Mouse (Mus musculus): ENCODE measurements around the gene Kndc1. TPM values are rescaled to one million over a fixed set of nuclear protein-coding genes. Genes with fewer than 3 reads are reported as not detected.

The Kndc1 gene
- polyA plus RNA-seq, 1 experiment from 2014 or later, result 7.2 TPM

- Histone ChIP-seq H3K4me2 (replicated peaks) (no peak overlapping the region), H3K36me3 (no peaks in the 10 kb centered on the region), H3K9me3 (no peaks in the 10 kb centered on the region), H3K4me3 (replicated peaks) (no peak overlapping the region), H3K9ac (replicated peaks) (no peak overlapping the region), H3K4me1 (replicated peaks) (peaks cover 13% of the 10 kb centered on the region), H3K27ac (no peak overlapping the region), H3K27me3 (peaks cover 68% of the 10 kb centered on the region)
- ATAC-seq, result no peak
- 61% methylated on average over 16 of the region's 16 CpGs for WGBS
These were observed 46.1 kb downstream of the Kndc1 start for GRCm38 (mm10) chr7:139940476-139941209.

GRCm38 (mm10) chr7:139943674-139944281, 49.3 kb downstream of the Kndc1 start, which contains the start of gene Utf1:
Gene Utf1 (plus strand): TSS chr7:139943789.
- Histone ChIP-seq H3K4me3 (replicated peaks) (peak within 1 kb of the TSS; percentile 34), H3K27ac (no peak within 1 kb of the TSS), H3K9ac (replicated peaks) (peak within 1 kb of the TSS; percentile 52), H3K36me3 (no peaks in the 10 kb centered on the region), H3K4me1 (replicated peaks) (peaks cover 13% of the 10 kb centered on the region), H3K4me2 (replicated peaks) (peak within 1 kb of the TSS; percentile 53), H3K9me3 (no peaks in the 10 kb centered on the region), H3K27me3 (peaks cover 96% of the 10 kb centered on the region)
- WGBS, result 2% methylated on average over 59 of the region's 59 CpGs
- peak; percentile 78 for ATAC-seq

GRCm38 (mm10) chr7:139944291-139945240, 50.1 kb downstream of the Kndc1 start:
- Histone ChIP-seq H3K4me2 (replicated peaks) (peak overlapping the region; percentile 53), H3K27me3 (peaks cover 99% of the 10 kb centered on the region), H3K4me1 (replicated peaks) (peaks cover 14% of the 10 kb centered on the region), H3K9me3 (no peaks in the 10 kb centered on the region), H3K4me3 (replicated peaks) (peak overlapping the region; percentile 34), H3K27ac (no peak overlapping the region), H3K9ac (replicated peaks) (peak overlapping the region; percentile 52), H3K36me3 (no peaks in the 10 kb centered on the region)
- WGBS, result 3% methylated on average over 68 of the region's 68 CpGs
- ATAC-seq, result peak; percentile 63

DNA sequence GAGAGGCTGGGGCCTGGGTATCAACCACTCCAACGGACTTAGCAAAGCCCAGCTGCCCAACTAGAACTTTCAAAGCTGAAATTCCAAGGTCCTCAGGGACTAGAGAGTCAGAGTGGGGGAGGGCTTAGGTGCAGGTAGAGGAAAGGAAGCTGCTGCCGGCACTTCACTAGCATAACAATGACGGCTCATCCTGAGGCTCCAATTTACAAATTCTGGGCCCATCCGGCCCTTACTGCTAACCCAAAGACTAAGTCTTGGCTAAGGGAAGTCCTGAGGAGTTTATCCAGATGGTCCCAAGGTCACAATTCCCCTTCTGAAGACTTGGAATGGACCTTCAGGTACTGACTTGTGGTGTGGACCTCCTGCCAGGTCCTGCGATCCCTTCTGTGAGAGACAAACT, 51.0 kb downstream of the Kndc1 start:
- no peaks in the 10 kb centered on the region for H3K36me3 ChIP-seq
- no peak overlapping the region for H3K4me3 ChIP-seq (replicated peaks)
- 8% methylated on average over 5 of the region's 5 CpGs for WGBS
- peaks cover 100% of the 10 kb centered on the region for H3K27me3 ChIP-seq
- ATAC-seq, result no peak
- H3K4me1 ChIP-seq (replicated peaks), result peaks cover 23% of the 10 kb centered on the region
- no peak overlapping the region for H3K27ac ChIP-seq
- H3K4me2 ChIP-seq (replicated peaks), result no peak overlapping the region
- H3K9me3 ChIP-seq, result no peaks in the 10 kb centered on the region
- H3K9ac ChIP-seq (replicated peaks), result no peak overlapping the region

- no peak for ATAC-seq
- WGBS, result 24% methylated on average over 5 of the region's 5 CpGs
These were observed 51.5 kb downstream of the Kndc1 start for GRCm38 (mm10) chr7:139946032-139946431.

GRCm38 (mm10) chr7:139949893-139950282, 55.4 kb downstream of the Kndc1 start:
- Histone ChIP-seq H3K27ac (no peak overlapping the region), H3K4me2 (replicated peaks) (peak overlapping the region; percentile 59), H3K4me3 (replicated peaks) (peak overlapping the region; percentile 37), H3K4me1 (replicated peaks) (peaks cover 17% of the 10 kb centered on the region), H3K27me3 (peaks cover 83% of the 10 kb centered on the region), H3K9me3 (no peaks in the 10 kb centered on the region), H3K36me3 (no peaks in the 10 kb centered on the region), H3K9ac (replicated peaks) (peak overlapping the region; percentile 36; the same call in 1 of the 2 replicates)
- peak; percentile 70 for ATAC-seq
- under 1% methylated on average over 15 of the region's 15 CpGs for WGBS

More at GRCm38 (mm10) chr7:139946032-139946431, 51.5 kb downstream of the Kndc1 start:
- Histone ChIP-seq H3K9ac (replicated peaks) (no peak overlapping the region), H3K9me3 (no peaks in the 10 kb centered on the region), H3K27me3 (peaks cover 100% of the 10 kb centered on the region), H3K27ac (no peak overlapping the region), H3K36me3 (no peaks in the 10 kb centered on the region), H3K4me2 (replicated peaks) (no peak overlapping the region), H3K4me3 (replicated peaks) (no peak overlapping the region), H3K4me1 (replicated peaks) (peaks cover 28% of the 10 kb centered on the region)

- no peaks in the 10 kb centered on the region for H3K36me3 ChIP-seq
- peak; percentile 77 for ATAC-seq
- no peaks in the 10 kb centered on the region for H3K9me3 ChIP-seq
- WGBS, result under 1% methylated on average over 33 of the region's 33 CpGs
- H3K4me2 ChIP-seq (replicated peaks), result peak overlapping the region; percentile 59
- H3K9ac ChIP-seq (replicated peaks), result peak overlapping the region; percentile 36
- H3K27ac ChIP-seq, result no peak overlapping the region
- H3K27me3 ChIP-seq, result peaks cover 82% of the 10 kb centered on the region
- peak overlapping the region; percentile 37 for H3K4me3 ChIP-seq (replicated peaks)
- peaks cover 17% of the 10 kb centered on the region for H3K4me1 ChIP-seq (replicated peaks)
These were observed 55.9 kb downstream of the Kndc1 start for GRCm38 (mm10) chr7:139950283-139950971.

GRCm38 (mm10) chr7:139951079-139951478, 56.6 kb downstream of the Kndc1 start:
- Histone ChIP-seq H3K4me1 (replicated peaks) (peaks cover 17% of the 10 kb centered on the region), H3K36me3 (no peaks in the 10 kb centered on the region), H3K27me3 (peaks cover 79% of the 10 kb centered on the region), H3K27ac (no peak overlapping the region), H3K9ac (replicated peaks) (no peak overlapping the region), H3K4me3 (replicated peaks) (peak overlapping the region; percentile 37), H3K9me3 (no peaks in the 10 kb centered on the region), H3K4me2 (replicated peaks) (peak overlapping the region; percentile 59)
- 7% methylated on average over 16 of the region's 16 CpGs for WGBS
- ATAC-seq, result no peak

DNA sequence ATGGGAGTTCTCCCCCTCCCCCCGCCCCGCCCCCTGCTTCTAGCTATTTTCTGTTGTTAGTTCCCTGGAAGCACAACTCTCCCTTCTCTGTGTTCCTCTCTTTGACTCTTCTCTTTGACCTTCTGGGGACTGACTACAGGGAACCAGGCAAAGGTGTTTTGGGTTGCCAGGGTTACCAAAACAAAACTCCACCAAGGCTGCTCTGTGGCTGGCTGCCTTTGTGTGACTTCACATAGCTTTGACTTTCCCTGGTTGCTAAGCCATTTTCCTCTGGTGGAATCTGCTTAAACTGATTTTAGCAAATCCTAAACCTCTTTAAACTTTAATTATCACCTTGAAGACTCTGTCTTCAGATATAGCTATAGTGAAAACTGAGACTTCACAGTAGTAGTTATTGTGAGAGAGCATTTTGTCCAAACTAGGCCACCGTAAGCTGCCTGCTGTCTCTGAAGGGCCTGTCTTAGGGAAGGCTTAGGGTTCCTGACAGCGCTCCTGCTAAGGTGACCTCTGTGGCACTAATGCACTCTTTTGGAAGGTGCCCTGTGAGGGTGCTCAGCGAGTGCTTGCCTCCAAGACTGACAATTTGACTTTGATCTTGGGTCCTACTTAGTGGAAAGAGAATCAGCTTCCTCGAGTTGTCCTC, 57.6 kb downstream of the Kndc1 start:
- 40% methylated on average over 6 of the region's 6 CpGs for WGBS
- Histone ChIP-seq H3K4me2 (replicated peaks) (no peak overlapping the region), H3K4me1 (replicated peaks) (peaks cover 17% of the 10 kb centered on the region), H3K4me3 (replicated peaks) (no peak overlapping the region), H3K27me3 (peaks cover 77% of the 10 kb centered on the region), H3K36me3 (no peaks in the 10 kb centered on the region), H3K9ac (replicated peaks) (no peak overlapping the region), H3K27ac (no peak overlapping the region), H3K9me3 (no peaks in the 10 kb centered on the region)
- no peak for ATAC-seq

DNA sequence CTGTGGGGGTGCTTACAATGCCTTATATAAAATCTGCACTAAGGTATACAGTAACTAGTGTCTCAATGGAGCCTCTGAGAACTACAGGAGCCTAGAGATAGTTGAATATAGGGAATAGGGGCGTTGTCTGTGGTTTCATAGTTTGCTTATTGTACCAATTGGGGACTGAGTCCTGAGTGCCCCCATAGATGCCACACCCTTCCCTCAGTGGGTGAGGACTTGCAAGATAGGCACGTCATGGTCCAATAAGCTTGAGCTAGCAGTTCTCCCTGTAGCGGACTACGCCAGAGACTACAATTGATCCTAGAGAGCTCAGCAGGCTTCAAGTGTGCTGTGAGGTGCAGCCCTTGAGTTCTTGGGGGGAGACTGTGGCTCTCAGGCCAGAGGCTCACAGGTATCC, 61.0 kb downstream of the Kndc1 start:
- no peak overlapping the region for H3K9ac ChIP-seq (replicated peaks)
- 74% methylated on average over 4 of the region's 4 CpGs for WGBS
- peaks cover 11% of the 10 kb centered on the region for H3K4me1 ChIP-seq (replicated peaks)
- H3K4me3 ChIP-seq (replicated peaks), result no peak overlapping the region
- ATAC-seq, result no peak
- H3K27me3 ChIP-seq, result peaks cover 58% of the 10 kb centered on the region
- H3K9me3 ChIP-seq, result no peaks in the 10 kb centered on the region
- H3K27ac ChIP-seq, result no peak overlapping the region
- H3K36me3 ChIP-seq, result no peaks in the 10 kb centered on the region
- no peak overlapping the region for H3K4me2 ChIP-seq (replicated peaks)

DNA sequence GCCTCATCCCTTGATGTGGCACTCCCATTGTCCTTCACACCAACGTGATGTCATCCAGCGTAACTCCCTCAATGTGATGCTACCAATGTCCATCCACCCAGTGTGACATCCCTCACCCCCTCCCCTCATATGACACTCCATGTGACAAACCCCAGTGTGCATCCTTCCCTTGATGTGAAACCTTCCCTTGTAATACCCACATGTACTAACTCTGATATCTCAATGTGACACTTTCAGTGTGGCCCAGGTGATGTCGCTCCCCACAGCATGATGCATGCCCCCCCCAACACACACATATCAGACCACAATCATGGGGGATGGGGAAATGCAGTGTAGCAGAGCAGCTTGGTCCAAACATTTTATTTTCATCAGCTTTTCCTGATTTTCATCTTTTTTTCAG, 62.2 kb downstream of the Kndc1 start:
- Histone ChIP-seq H3K4me2 (replicated peaks) (no peak overlapping the region), H3K27me3 (peaks cover 48% of the 10 kb centered on the region), H3K36me3 (no peaks in the 10 kb centered on the region), H3K27ac (no peak overlapping the region), H3K9me3 (no peaks in the 10 kb centered on the region), H3K9ac (replicated peaks) (no peak overlapping the region), H3K4me3 (replicated peaks) (no peak overlapping the region), H3K4me1 (replicated peaks) (peaks cover 4% of the 10 kb centered on the region; the same call in 1 of the 2 replicates)
- 74% methylated on average over 3 of the region's 3 CpGs for WGBS
- no peak for ATAC-seq
